In the genomic region with DNA sequence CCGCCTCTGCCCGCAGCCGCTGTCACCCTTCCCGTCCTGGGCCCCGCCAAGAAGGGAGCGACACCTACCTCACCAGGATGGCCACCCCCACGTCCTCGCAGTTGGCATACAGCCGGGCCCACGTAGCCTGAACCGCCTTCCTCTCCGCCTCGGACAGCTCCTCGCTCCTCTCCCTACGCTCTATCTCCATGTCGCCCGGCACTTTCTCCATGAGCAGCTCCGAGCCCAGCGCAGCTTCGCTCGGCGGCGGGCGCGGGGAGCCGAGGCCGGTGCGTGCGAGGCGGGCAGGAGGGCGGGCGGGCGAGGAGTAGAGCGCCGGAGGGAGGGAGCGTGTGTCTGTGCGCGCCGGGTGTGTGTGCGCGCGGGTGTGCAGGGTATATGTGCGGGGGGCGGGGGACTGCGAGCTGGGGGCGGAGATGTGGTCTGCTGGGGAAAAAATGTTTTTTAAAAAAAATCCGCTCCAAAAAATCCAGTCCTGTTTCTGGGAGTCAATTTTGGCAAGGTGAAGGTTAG, we compare ENCODE assay signal across 8 mouse cellular contexts. TPM values are rescaled to one million over a fixed set of nuclear protein-coding genes. Genes with fewer than 3 reads are reported as not detected.
DNase-seq lines count a peak whose midpoint lies in the region; ATAC-seq and TF ChIP-seq lines count a peak whose summit lies in the region.

No protein-coding gene starts in this region.

- H3K9ac ChIP-seq in heart, embryonic 12.5 days, result peak overlapping the region; percentile 66
- H3K9ac ChIP-seq in midbrain, postnatal 0 days (replicated peaks; ENCODE audit: low read length, poor library complexity, severe bottlenecking), result peak overlapping the region; percentile 86

- H3K4me3 ChIP-seq in heart, embryonic 12.5 days, result peak overlapping the region; percentile 50
- peak overlapping the region; percentile 69 for H3K4me3 ChIP-seq in midbrain, postnatal 0 days (ENCODE audit: low read depth, low read length)

- no peak overlapping the region for H3K27ac ChIP-seq in heart, embryonic 12.5 days (ENCODE audit: poor library complexity, severe bottlenecking)
- 0 out of 2 replicates have a peak overlapping the region, but pooled peaks have one; percentile 26 for H3K27ac ChIP-seq in midbrain, postnatal 0 days (ENCODE audit: low read depth, low read length)

- peaks cover 43% of the 10 kb centered on the region for H3K4me1 ChIP-seq in heart, embryonic 12.5 days (replicated peaks)
- peaks cover 10% of the 10 kb centered on the region; the same call in 1 of the 2 replicates for H3K4me1 ChIP-seq in midbrain, postnatal 0 days (ENCODE audit: insufficient read depth, low read length)

- peak; percentile 18 for DNase-seq in CD4-positive, CD25-positive, alpha-beta regulatory T cell, adult 2 months (ENCODE audit: low read depth, low spot score)
- peak; percentile 50 for DNase-seq in urinary bladder, postnatal 14 days (ENCODE audit: low spot score)
- DNase-seq in urinary bladder, postnatal 4 days (ENCODE audit: low spot score in 2 of 2), result no peak
- peak; percentile 59 for DNase-seq in left cerebral cortex, postnatal 4 days
- peak; percentile 56 for DNase-seq in midbrain, postnatal 0 days (ENCODE audit: low spot score)
- DNase-seq in frontal cortex, postnatal 10 days (ENCODE audit: low spot score in 2 of 2), result no peak

- H3K4me2 ChIP-seq in heart, embryonic 12.5 days, result peak overlapping the region; percentile 91
- H3K4me2 ChIP-seq in midbrain, postnatal 0 days (ENCODE audit: low read depth, low read length, poor library complexity, severe bottlenecking), result peak overlapping the region; percentile 79

- under 1% methylated on average over 47 of the region's 47 CpGs for WGBS in heart, embryonic 12.5 days
- under 1% methylated on average over 46 of the region's 47 CpGs for WGBS in midbrain, postnatal 0 days

- H3K27me3 ChIP-seq in heart, embryonic 12.5 days (replicated peaks), result peaks cover 58% of the 10 kb centered on the region
- no peaks in the 10 kb centered on the region for H3K27me3 ChIP-seq in midbrain, postnatal 0 days (ENCODE audit: insufficient read depth, low read length)

- H3K36me3 ChIP-seq in heart, embryonic 12.5 days, result no peaks in the 10 kb centered on the region
- peaks cover 10% of the 10 kb centered on the region for H3K36me3 ChIP-seq in midbrain, postnatal 0 days (ENCODE audit: insufficient read depth, low read length)

- no peak for TF ChIP-seq CTCF in midbrain, postnatal 0 days (IDR thresholded peaks at IDR 0.05)

- no peaks in the 10 kb centered on the region for H3K9me3 ChIP-seq in heart, embryonic 12.5 days (replicated peaks)
- no peaks in the 10 kb centered on the region for H3K9me3 ChIP-seq in midbrain, postnatal 0 days (ENCODE audit: low read length)

- intact Hi-C loops in left cerebral cortex, postnatal 4 days (cut with DNase I), result no loop called here

- no peak for ATAC-seq in CD4-positive, CD25-positive, alpha-beta regulatory T cell, adult 4 months
- ATAC-seq in heart, embryonic 12.5 days (ENCODE audit: insufficient number of reproducible peaks, low FRiP score), result no peak
- peak; percentile 41; the same call in 1 of the 2 replicates for ATAC-seq in midbrain, postnatal 0 days (ENCODE audit: low FRiP score)

RNA-seq across cellular contexts. Expression of a gene that starts 0.3 kb away (rescaled TPM):
- not detected for polyA plus RNA-seq in CD4-positive, CD25-positive, alpha-beta regulatory T cell, adult 4 months (2017; shearing (Covaris generic))
- polyA plus RNA-seq in heart, embryonic 12.5 days (2016; fragmentation: Nextera tagmentation; extraction: Ambion mirVana), result 1.3 and 1.4 TPM in 2 replicates
- 10 to 100 TPM; 17.1 to 20.6 TPM for total RNA-seq in left cerebral cortex, postnatal 4 days (2021)
- total RNA-seq in midbrain, postnatal 0 days (2014; rRNA removed), result 38.7 and 44.2 TPM in 2 replicates
- polyA plus RNA-seq in midbrain, postnatal 0 days (2015; fragmentation: Nextera tagmentation; extraction: Ambion mirVana), result 40.5 and 43.5 TPM in 2 replicates

RNA-seq across cellular contexts. Expression of a gene that starts 0.4 kb away (rescaled TPM):
- polyA plus RNA-seq in CD4-positive, CD25-positive, alpha-beta regulatory T cell, adult 4 months (2017; shearing (Covaris generic)), result not detected
- polyA plus RNA-seq in heart, embryonic 12.5 days (2016; fragmentation: Nextera tagmentation; extraction: Ambion mirVana), result 0.73 TPM in 1 of 2 replicates, not detected in the other
- 1 to 10 TPM in 1 of 2 experiments, under 1 TPM in 1; 0.98 to 2.2 TPM for total RNA-seq in left cerebral cortex, postnatal 4 days (2021)
- 3.7 TPM in 1 of 2 replicates, not detected in the other for total RNA-seq in midbrain, postnatal 0 days (2014; rRNA removed)
- polyA plus RNA-seq in midbrain, postnatal 0 days (2015; fragmentation: Nextera tagmentation; extraction: Ambion mirVana), result 4.8 and 6.0 TPM in 2 replicates

RNA-seq across cellular contexts. Expression of a gene that starts 26.9 kb away (rescaled TPM):
- polyA plus RNA-seq in CD4-positive, CD25-positive, alpha-beta regulatory T cell, adult 4 months (2017; shearing (Covaris generic)), result 1 to 10 TPM; 3.3 to 4.3 TPM
- polyA plus RNA-seq in heart, embryonic 12.5 days (2016; fragmentation: Nextera tagmentation; extraction: Ambion mirVana), result 7.5 and 8.1 TPM in 2 replicates
- total RNA-seq in left cerebral cortex, postnatal 4 days (2021), result 1 to 10 TPM in 1 of 2 experiments, under 1 TPM in 1; 0.90 to 1.5 TPM
- total RNA-seq in midbrain, postnatal 0 days (2014; rRNA removed), result 3.4 and 4.5 TPM in 2 replicates
- polyA plus RNA-seq in midbrain, postnatal 0 days (2015; fragmentation: Nextera tagmentation; extraction: Ambion mirVana), result 1.0 TPM in 2 replicates

Comparison
In these comparisons a context has a peak if more than half of its experiments do, and no peak if none do; other contexts are left out.
1. DNase-seq: peak in CD4-positive, CD25-positive, alpha-beta regulatory T cell, adult 2 months (single experiment), urinary bladder, postnatal 14 days (single experiment), left cerebral cortex, postnatal 4 days (single experiment) and midbrain, postnatal 0 days (single experiment); none in urinary bladder, postnatal 4 days (0 of 2) and frontal cortex, postnatal 10 days (0 of 2).
2. RNA of a gene that starts 0.3 kb away (polyA plus RNA-seq): 40.5 to 43.5 TPM in midbrain, postnatal 0 days; 1.3 to 1.4 TPM in heart, embryonic 12.5 days and not detected in CD4-positive, CD25-positive, alpha-beta regulatory T cell, adult 4 months; every median in the first group is over 10 times any median in the second.